Mouse (Mus musculus): ENCODE measurements around the gene C1qbp.

- TF ChIP-seq POLR2A (IDR thresholded peaks at IDR 0.05; ENCODE audit: control insufficient read depth, low read depth, low read length) (no peak), CTCF (IDR thresholded peaks at IDR 0.05; ENCODE audit: control insufficient read depth, insufficient read depth, insufficient replicate concordance, low read depth, low read length) (no peak)
Observed at GRCm38 (mm10) chr11:71012743-71013142, 29.9 kb upstream of the C1qbp start.
